Mouse (Mus musculus) testis, adult 10 weeks (tissue): ENCODE results near the gene Ipo5. TPM values are rescaled to one million over a fixed set of nuclear protein-coding genes. Genes with fewer than 3 reads are reported as not detected.

Source experiments
- polyA plus RNA-seq: library from polyadenylated mRNA; stranded (reverse); fragments of 350-450 nt; fragmentation: Illumina TruSeq; extraction: RNeasy Lipid Tissue Mini Kit (QIAGEN cat#74804); gene quantifications from one replicate; pipeline ENCODE4 v1.2.3, GENCODE M21; 2014; ENCODE audit warnings: low read depth, low replicate concordance

Ipo5 gene
- 677 TPM for polyA plus RNA-seq

DNA sequence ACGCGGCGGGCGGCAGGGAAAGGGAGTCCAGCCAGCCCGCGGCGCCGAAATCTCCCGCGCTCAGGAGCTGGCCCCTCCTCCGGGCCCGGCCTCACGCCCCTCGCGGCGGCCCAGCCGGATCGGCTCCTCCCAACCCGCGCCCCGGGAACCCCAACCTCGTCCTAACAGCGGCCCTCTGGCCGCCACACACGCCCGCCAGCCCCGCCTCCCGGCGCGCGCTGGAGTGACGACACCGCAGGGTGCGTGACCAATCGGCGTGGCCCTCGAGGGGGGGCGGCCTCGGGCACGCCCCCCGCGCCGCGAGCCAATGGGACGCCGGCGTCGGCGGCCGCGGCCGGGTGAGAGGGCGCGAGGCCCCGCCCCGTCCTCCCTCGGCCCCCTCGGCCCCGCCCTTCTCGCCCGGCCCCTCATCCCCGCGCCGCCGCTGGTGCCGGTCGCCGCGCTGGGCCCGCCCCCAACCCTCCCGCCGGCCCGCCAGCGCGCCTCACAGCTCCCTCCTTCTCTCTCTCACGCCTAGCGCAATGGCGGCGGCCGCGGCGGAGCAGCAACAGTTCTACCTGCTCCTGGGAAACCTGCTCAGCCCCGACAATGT lies at the start of gene Ipo5:
Gene Ipo5, plus strand, starts transcription at position 492 of the 592 bp plus-strand sequence.

Other genes starting within 250 kb of the Ipo5 start
- gene Farp1, start 124.0 kb downstream of the Ipo5 start, polyA plus RNA-seq = 0.29 TPM